Mouse (Mus musculus) limb, embryonic 10.5 days (tissue): Measurements from ENCODE around the gene Myo1a. TPM values are rescaled to one million over a fixed set of nuclear protein-coding genes. Genes with fewer than 3 reads are reported as not detected.

Experiments used
- DNase-seq: peaks from one replicate; pipeline ENCODE4 v3.0.0-alpha.2; 2017; ENCODE audit warnings: low spot score
- H3K27ac ChIP-seq: fragments of 300-500 bp; sonication (generic); 2 replicates; pipeline ENCODE4 v1.5.1; 2016; ENCODE audit warnings: mild to moderate bottlenecking
- H3K27me3 ChIP-seq: fragments of 300-500 bp; sonication (generic); 2 replicates; pipeline ENCODE4 v1.6.1; 2016; ENCODE audit warnings: low read depth, mild to moderate bottlenecking; ENCODE audit not compliant: poor library complexity, severe bottlenecking
- H3K36me3 ChIP-seq: fragments of 300-500 bp; sonication (generic); 2 replicates; pipeline ENCODE4 v1.6.1; 2016; ENCODE audit warnings: mild to moderate bottlenecking, moderate library complexity
- H3K4me1 ChIP-seq: fragments of 300-500 bp; sonication (generic); 2 replicates; pipeline ENCODE4 v1.6.1; 2016
- H3K4me3 ChIP-seq: fragments of 300-500 bp; sonication (generic); 2 replicates; pipeline ENCODE4 v1.5.1; 2016; ENCODE audit warnings: mild to moderate bottlenecking, moderate library complexity
- H3K9me3 ChIP-seq: fragments of 300-500 bp; sonication (generic); replicated peaks from 2 replicates; pipeline ENCODE4 v1.6.1; 2016; ENCODE audit warnings: mild to moderate bottlenecking
- WGBS: fragments of 180-500 bp; shearing (Covaris S2); methylation state at CpG from one replicate; pipeline ENCODE4 v1.1.7; 2016; 5-methylcytosine and 5-hydroxymethylcytosine counted together
- polyA plus RNA-seq: library from polyadenylated mRNA; unstranded; fragments of >200 nt; fragmentation: Nextera tagmentation; extraction: Ambion mirVana; gene quantifications from 2 replicates; pipeline ENCODE4 v1.2.1, GENCODE M21; 2016

Myo1a gene
- polyA plus RNA-seq, 1 experiment from 2014 or later: 0.78 TPM

DNA sequence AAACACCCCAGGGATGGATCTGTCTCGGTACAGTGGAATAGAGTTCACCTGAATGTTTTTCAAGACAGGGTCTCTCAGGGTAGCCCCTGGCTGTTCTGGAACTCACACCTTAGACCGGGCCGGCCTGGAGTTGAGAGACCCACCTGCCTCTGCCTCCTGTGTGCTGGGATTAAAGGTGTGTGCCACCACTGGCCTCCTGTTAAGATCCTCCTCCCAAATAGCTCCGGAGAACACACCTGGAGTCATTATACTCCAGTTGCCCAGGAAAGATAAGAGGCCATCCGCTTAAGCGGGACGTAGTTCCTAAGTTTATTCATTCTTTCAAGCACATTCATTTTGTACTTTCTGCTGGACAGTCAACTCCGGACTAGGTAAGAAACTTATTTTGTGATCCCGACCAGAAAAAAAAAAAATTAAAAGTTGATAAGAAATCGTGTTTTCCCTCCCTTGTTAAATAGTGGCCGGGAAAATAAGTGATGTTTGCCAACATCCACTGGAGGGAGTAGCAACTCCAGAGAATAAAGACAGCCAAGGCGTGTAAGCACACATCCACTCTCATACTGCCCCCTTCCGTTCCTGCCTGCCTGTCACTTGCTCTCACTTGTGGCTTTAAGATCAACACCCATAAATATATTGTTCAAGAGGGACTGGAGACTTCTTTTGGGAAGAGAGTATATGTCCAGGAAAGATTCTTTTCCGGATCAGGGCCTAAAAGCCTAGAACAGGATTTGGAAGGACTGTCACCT, 27.2 kb upstream of the Myo1a start:
- peak overlapping the region; percentile 84 for H3K27ac ChIP-seq
- peak overlapping the region; percentile 75 for H3K4me3 ChIP-seq
- peaks cover 10% of the 10 kb centered on the region; the same call in 1 of the 2 replicates for H3K4me1 ChIP-seq
- H3K36me3 ChIP-seq: peaks cover 6% of the 10 kb centered on the region
- 18% methylated on average over 14 of the region's 14 CpGs for WGBS
- no peaks in the 10 kb centered on the region for H3K27me3 ChIP-seq
- DNase-seq: peak; percentile 54
- no peaks in the 10 kb centered on the region for H3K9me3 ChIP-seq

DNA sequence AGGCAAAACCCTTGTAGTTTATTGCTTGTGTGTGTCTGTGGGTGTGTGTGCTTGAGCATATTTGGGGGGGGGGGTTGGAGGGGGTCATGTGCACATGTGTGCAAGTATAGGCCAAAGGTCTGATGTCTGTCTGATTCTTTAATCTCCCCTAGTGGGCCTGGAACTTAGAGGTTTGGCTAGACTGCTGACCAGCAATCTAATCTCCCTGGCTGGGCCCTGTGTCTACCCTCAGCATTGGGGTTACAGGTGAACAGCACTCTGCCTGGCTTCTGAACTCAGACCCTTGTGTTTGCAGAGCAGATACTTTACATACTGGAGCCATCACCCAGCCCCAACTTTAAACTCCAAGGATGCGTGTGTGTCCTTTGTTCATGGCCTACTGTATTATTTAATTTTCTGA, 25.8 kb upstream of the Myo1a start:
- Histone ChIP-seq H3K27ac (no peak overlapping the region), H3K27me3 (no peaks in the 10 kb centered on the region), H3K4me1 (peaks cover 10% of the 10 kb centered on the region; the same call in 1 of the 2 replicates), H3K9me3 (no peaks in the 10 kb centered on the region), H3K4me3 (no peak overlapping the region), H3K36me3 (peaks cover 8% of the 10 kb centered on the region)
- DNase-seq: no peak
- WGBS: 95% methylated on average over 1 of the region's 1 CpGs

DNA sequence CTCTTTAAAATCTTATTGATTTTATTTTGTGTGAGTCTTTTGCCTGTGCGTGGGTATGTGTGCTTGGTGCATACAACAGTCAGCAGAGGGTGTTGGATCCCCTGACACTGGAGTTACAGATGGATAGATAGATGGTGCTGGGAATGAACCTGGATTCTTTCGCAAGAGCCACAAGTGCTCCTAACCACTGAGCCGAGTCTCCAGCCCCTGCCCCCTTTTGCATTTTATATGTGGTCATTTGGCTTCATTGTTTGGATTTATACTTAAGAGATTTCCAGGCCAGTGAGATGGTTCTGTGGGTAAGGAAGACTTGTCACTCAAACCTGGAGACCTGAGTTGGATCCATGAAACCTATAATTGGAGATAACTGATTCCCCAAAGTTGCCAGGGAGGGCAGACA, 25.1 kb upstream of the Myo1a start:
- DNase-seq: no peak
- WGBS: 95% methylated on average over 3 of the region's 3 CpGs
- H3K27me3 ChIP-seq: no peaks in the 10 kb centered on the region
- H3K36me3 ChIP-seq: peaks cover 8% of the 10 kb centered on the region
- H3K9me3 ChIP-seq: no peaks in the 10 kb centered on the region
- H3K4me3 ChIP-seq: no peak overlapping the region
- H3K4me1 ChIP-seq: peaks cover 10% of the 10 kb centered on the region; the same call in 1 of the 2 replicates
- no peak overlapping the region for H3K27ac ChIP-seq

DNA sequence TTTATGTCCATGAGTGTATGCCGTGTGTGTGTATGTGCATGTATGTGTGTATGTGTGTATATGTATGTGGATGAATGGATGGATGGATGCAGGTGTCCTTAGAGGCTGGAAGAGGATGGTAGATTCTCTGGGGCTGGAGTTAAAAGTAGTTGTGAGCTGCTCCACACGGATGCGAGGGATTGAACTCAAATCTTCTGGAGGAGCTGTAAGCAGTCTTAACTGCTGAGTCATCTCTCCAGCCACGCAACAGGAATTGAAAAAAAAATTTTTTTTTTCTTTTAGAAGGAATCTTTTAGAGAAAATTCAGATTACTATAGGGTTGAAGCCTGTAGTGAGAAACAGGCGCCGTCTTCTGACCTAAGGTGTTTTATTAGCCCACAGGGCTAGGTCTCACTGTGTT, 22.1 kb upstream of the Myo1a start:
- H3K27ac ChIP-seq: no peak overlapping the region
- H3K9me3 ChIP-seq: no peaks in the 10 kb centered on the region
- peaks cover 12% of the 10 kb centered on the region for H3K36me3 ChIP-seq
- 89% methylated on average over 6 of the region's 6 CpGs for WGBS
- H3K4me3 ChIP-seq: no peak overlapping the region
- H3K4me1 ChIP-seq: peaks cover 4% of the 10 kb centered on the region; the same call in 1 of the 2 replicates
- H3K27me3 ChIP-seq: no peaks in the 10 kb centered on the region
- no peak for DNase-seq

DNA sequence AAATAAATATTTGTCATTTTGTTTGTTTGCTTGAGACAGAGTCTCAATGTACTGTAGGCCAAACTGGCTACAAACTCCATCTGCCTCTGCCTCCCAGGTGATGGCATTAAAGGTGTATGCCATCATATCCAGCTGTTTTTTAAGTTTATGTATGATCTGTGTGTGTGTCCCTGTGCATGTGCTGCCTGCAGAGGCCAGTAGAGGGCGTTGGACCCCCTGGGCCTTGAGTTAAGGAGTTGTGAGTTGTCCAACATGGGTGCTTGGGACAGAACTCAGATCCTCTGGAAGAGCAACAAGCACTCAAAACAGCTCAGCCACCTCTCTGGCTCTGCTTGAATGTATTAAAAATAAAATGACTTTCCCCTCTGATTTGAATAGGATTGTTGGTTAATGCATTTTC, 13.9 kb upstream of the Myo1a start:
- no peak for DNase-seq
- Histone ChIP-seq H3K4me3 (no peak overlapping the region), H3K9me3 (no peaks in the 10 kb centered on the region), H3K27ac (no peak overlapping the region), H3K27me3 (no peaks in the 10 kb centered on the region), H3K36me3 (peaks cover 69% of the 10 kb centered on the region), H3K4me1 (no peaks in the 10 kb centered on the region)
- WGBS: 38% methylated on average over 1 of the region's 1 CpGs

DNA sequence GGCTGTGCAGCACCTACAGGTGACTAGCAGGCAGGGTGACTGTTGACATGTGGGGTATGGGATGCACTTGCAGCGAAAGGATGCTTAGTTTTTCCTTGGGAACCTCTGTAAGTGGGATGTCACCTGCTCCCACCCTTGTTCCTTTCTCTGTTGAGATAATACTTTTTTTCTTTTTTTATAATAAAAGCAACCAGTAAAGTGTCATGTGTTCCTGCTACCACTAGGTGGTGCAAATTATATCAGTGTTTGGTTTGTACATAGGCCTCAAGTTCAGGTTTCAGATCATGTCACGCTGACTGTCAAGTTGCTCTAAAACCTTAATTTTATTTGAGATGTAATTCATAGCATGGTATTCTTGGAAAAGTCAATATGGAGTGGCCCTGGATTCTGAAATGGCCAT, 10.3 kb upstream of the Myo1a start:
- peaks cover 90% of the 10 kb centered on the region for H3K36me3 ChIP-seq

DNA sequence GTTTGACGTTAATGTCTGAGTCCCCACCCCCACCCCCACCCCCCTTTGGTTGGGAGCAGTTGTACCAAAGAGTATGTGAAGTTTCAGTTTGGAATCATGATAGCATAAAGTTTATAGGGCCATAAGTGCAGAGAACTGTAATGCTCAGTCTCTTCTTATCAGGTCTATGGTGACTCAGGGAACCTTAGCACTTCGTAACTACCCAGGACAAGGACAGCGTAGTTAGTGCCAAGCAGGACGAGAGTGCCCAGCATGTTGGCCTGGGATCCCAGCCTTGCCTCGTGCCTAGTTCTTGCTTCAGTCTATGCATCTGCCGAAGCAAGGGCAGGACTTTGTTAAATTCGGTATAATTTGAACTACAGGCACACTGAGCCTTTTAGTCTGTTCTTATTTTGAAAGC, 9.2 kb upstream of the Myo1a start:
- Histone ChIP-seq H3K36me3 (peaks cover 85% of the 10 kb centered on the region), H3K9me3 (no peaks in the 10 kb centered on the region), H3K27me3 (no peaks in the 10 kb centered on the region), H3K4me1 (no peaks in the 10 kb centered on the region), H3K27ac (no peak overlapping the region), H3K4me3 (no peak overlapping the region)
- DNase-seq: no peak
- WGBS: 93% methylated on average over 7 of the region's 7 CpGs

More for the DNA sequence above, 10.3 kb upstream of the Myo1a start:
- Histone ChIP-seq H3K9me3 (no peaks in the 10 kb centered on the region), H3K27ac (no peak overlapping the region), H3K27me3 (no peaks in the 10 kb centered on the region), H3K4me3 (no peak overlapping the region), H3K4me1 (no peaks in the 10 kb centered on the region)
- 59% methylated on average over 2 of the region's 2 CpGs for WGBS
- DNase-seq: no peak

DNA sequence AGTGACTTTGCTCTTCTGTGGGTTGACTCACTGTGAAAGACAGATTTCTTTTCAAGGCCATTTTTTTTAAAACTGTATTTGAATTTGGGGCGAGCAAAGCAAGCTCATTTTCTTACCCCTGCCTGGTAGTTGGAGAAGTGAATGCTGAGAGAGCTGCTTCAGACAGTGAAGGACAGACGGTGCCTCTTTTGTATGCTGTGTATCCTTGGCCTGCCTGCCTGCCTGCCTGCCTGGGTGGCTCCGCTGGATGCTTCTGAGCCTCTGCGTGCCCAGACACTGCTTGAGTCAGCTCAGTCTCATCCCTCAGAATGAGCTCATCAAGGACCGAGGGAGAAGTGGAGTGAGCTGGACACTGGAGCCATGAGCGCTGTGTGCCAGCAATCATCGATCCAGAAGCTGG, 6.0 kb upstream of the Myo1a start:
- H3K4me1 ChIP-seq: no peaks in the 10 kb centered on the region
- H3K36me3 ChIP-seq: peaks cover 59% of the 10 kb centered on the region
- 93% methylated on average over 7 of the region's 7 CpGs for WGBS
- H3K4me3 ChIP-seq: no peak overlapping the region
- H3K9me3 ChIP-seq: no peaks in the 10 kb centered on the region
- H3K27ac ChIP-seq: no peak overlapping the region
- no peak for DNase-seq
- no peaks in the 10 kb centered on the region for H3K27me3 ChIP-seq

DNA sequence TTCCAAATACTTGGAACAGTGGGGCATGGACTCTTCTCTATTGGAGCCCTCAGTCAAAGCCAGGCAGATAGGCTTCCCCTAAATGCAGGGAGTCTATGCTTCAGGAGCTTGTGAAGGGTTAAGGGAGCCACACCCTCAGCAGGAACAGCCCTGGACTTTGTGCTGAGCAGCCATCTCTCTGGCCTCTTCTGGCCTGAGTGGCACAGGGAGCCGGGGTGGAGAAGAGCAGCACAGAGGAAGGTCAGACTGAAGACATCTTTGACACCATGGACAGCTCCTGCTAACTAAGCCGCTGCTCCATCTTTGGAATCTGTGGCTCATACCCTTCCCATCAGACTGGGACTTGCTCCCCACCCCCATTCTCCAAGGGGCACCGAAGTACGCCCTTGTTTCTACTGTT, 1.7 kb upstream of the Myo1a start:
- H3K36me3 ChIP-seq: peaks cover 20% of the 10 kb centered on the region
- no peaks in the 10 kb centered on the region for H3K9me3 ChIP-seq
- no peaks in the 10 kb centered on the region for H3K27me3 ChIP-seq
- WGBS: 36% methylated on average over 4 of the region's 4 CpGs
- DNase-seq: no peak
- no peak overlapping the region for H3K4me3 ChIP-seq
- H3K4me1 ChIP-seq: no peaks in the 10 kb centered on the region
- no peak overlapping the region for H3K27ac ChIP-seq

DNA sequence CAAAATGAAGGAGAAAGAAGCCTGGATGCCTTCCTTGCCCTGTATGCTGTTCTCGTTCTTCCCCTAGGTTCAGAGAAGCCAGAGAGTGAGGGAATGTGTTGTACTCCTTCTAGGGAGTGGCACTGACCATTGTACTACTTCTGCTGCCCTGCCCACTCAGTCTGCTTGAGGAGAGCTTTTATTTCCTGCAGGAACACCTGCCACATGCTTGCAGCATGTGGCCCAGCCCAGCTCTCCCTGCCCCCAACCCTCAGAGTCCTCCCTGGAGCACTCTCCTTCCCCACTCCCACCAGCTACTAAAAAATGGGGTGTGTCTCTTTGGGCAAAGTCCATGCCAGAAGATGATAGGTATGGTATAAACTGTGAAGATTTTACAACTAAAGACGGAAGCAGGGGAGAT, 677 bp upstream of the Myo1a start:
- H3K4me1 ChIP-seq: no peaks in the 10 kb centered on the region
- H3K9me3 ChIP-seq: no peaks in the 10 kb centered on the region
- H3K36me3 ChIP-seq: peaks cover 10% of the 10 kb centered on the region
- no peaks in the 10 kb centered on the region for H3K27me3 ChIP-seq
- H3K27ac ChIP-seq: no peak overlapping the region
- 83% methylated on average over 2 of the region's 2 CpGs for WGBS
- DNase-seq: no peak
- no peak overlapping the region for H3K4me3 ChIP-seq

DNA sequence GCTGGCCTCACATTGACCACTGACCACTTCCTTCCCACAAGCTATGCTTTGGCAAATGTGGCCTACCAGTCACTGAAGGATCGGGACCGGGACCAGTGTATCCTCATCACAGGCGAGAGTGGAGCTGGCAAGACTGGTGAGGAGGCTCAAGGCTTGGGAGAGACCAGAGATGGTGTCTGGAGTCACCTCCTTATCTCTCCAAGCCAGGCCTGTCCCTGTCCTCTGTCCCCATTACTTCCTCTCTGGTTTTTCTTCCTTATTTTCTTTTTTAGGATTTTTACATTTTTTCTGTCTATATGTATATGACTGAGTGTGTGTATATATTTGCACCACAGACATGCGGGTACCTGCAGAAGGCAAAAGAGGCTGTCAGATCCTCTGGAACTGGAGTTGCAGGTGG, 813 bp downstream of the Myo1a start:
- 87% methylated on average over 4 of the region's 4 CpGs for WGBS
- Histone ChIP-seq H3K9me3 (no peaks in the 10 kb centered on the region), H3K4me3 (no peak overlapping the region), H3K36me3 (no peaks in the 10 kb centered on the region), H3K4me1 (no peaks in the 10 kb centered on the region), H3K27ac (no peak overlapping the region), H3K27me3 (no peaks in the 10 kb centered on the region)
- no peak for DNase-seq

DNA sequence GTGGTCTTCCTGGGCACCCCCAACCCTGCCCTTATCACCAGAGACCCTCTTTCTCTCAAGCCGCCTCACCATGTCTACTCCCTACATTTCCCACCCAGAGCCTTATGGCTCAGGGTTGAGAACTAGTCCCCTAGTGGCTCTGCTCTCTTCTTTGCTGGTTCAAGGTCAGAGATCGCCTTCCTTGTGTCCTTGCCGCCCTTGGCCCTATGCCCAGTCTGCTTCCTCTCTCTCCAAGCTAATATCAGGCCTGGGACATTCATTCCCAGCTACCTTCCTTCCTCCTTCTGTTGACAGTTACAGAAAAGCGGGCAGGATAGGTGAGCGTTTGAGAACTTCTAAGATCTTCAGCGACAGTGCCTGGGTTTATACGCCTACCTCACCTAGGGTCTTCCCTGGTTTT, 2.8 kb downstream of the Myo1a start:
- Histone ChIP-seq H3K4me3 (no peak overlapping the region), H3K27ac (no peak overlapping the region), H3K9me3 (no peaks in the 10 kb centered on the region), H3K4me1 (peaks cover 5% of the 10 kb centered on the region), H3K27me3 (no peaks in the 10 kb centered on the region), H3K36me3 (no peaks in the 10 kb centered on the region)
- no peak for DNase-seq
- 88% methylated on average over 7 of the region's 7 CpGs for WGBS

DNA sequence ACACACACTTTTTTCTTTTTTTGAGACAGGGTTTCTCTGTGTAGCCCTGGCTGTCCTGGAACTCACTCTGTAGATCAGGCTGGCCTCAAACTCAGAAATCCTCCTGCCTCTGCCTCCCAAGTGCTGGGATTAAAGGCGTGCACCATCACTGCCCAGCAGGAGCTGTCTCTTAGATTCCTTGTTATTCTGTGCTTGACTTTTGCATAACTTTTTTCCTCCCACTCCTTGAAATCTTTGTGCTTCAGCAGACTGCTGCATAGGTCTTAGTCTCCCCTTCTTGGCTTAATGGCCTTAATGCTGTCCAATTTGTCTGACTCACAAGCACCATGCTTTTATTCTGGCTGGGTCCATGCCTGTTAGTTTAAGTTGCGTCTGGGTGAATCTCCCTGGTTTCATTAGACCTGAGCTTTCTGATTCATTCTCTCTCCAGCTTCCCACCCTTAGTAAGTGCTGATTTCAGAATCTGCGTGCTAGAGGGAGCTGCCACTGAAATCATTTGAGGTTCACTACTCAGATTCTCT, 3.9 kb downstream of the Myo1a start:
- Histone ChIP-seq H3K27me3 (no peaks in the 10 kb centered on the region), H3K4me1 (peaks cover 11% of the 10 kb centered on the region), H3K4me3 (no peak overlapping the region), H3K27ac (no peak overlapping the region), H3K36me3 (no peaks in the 10 kb centered on the region), H3K9me3 (no peaks in the 10 kb centered on the region)
- no peak for DNase-seq
- WGBS: 82% methylated on average over 3 of the region's 3 CpGs

DNA sequence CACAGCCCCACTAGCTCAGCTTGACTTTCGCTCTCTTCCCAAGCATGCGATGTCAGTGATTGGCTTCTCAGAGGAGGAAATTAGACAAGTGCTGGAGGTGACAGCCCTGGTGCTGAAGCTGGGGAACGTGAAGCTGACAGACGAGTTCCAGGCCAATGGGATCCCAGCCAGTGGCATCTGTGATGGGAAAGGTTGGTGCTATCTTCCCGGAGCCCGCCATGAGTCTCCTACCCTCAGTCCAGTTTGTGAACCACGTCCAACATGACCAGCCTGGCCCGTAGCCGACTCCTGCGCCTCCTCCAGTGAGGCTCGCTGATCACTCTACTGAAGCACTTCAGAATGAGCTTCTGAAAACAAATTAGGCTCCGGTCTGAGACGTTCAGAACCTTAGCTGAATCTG, 5.4 kb downstream of the Myo1a start:
- H3K9me3 ChIP-seq: no peaks in the 10 kb centered on the region
- H3K4me1 ChIP-seq: peaks cover 11% of the 10 kb centered on the region
- no peaks in the 10 kb centered on the region for H3K27me3 ChIP-seq
- 81% methylated on average over 13 of the region's 13 CpGs for WGBS
- H3K36me3 ChIP-seq: no peaks in the 10 kb centered on the region
- DNase-seq: no peak
- H3K4me3 ChIP-seq: no peak overlapping the region
- no peak overlapping the region for H3K27ac ChIP-seq
